Mouse (Mus musculus): ENCODE data around the gene Trim30d.
"Not testable (repeated sequence)": the region's sequence is repeated elsewhere in the genome, so short reads cannot be mapped to it uniquely, and the experiment has no call there.

Trim30d gene

DNA sequence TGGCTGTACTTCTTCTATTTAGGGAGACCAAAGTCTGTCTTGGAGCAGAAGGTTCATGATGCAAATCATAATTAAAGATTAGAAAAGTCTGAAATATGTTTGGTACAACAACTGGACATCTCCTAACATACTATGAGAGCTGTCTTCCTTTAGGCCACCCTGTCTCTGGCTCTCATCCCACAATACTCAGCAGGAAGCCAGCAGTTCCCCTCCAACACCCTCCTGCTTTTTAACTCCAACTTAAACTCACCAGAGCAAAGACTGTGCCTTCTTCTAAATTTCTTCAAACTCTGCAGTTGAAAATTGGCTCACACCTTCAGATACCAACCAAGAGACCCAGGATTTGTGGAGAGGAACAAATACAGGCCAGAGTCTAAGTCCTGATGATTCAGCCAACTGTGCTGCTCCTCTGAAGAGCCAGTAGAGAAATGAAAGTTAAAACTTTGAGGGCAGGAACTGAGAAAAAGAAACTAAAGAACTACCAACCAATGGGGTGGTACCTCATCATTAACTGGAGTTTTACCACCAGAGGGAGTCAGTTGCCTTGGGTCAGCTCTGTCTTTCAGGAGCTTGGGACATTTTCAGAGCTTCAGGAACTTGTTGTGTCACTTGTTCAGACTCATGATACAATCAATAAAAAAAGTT is at the start of gene Trim30d:
Gene Trim30d, minus strand, starts transcription at position 429 of the 645 bp plus-strand sequence.
- DNase-seq (ENCODE audit: inconsistent ontology term): peak; percentile 71

DNA sequence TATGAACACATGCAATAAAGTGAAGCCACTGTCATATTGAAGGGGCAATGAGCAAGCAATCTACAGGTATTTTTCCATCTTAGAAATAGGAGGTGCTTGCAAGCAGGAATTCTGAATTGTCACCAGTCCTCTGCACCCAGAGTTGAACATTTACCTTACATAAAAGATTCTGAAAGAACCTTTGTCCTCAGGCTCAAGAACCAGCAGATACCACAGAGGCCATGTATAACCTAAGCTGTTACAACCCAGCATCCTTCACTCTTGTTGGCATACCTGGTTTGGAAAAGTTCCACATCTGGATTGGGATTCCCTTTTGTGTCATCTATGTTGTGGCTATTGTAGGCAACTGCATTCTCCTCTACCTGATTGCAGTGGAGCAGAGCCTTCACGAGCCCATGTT is 45.1 kb upstream of the Trim30d start:
- DNase-seq (ENCODE audit: inconsistent ontology term): no peak

DNA sequence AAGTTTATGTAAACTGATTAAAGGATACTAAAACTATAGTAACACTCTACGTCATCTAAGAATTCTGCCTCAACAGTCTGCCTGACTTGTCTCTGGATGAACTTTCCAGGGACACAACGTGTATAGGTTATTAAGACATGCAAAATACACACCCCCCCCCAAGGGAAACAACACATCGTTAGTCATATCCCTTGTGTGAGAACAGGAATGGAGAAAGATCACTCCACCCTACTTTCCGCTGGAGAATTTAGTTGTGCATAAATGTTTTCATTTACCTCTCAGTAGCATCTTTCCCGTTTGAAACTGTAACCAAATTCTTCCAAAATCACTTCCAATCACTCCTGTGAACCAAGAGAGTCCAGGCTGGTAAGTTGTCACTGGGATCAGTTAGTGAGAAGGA is 42.2 kb upstream of the Trim30d start, which contains the start of gene Olfr651:
Gene Olfr651, plus strand, starts transcription at position 301 of the 400 bp plus-strand sequence.
- no peak for DNase-seq (ENCODE audit: inconsistent ontology term)

DNA sequence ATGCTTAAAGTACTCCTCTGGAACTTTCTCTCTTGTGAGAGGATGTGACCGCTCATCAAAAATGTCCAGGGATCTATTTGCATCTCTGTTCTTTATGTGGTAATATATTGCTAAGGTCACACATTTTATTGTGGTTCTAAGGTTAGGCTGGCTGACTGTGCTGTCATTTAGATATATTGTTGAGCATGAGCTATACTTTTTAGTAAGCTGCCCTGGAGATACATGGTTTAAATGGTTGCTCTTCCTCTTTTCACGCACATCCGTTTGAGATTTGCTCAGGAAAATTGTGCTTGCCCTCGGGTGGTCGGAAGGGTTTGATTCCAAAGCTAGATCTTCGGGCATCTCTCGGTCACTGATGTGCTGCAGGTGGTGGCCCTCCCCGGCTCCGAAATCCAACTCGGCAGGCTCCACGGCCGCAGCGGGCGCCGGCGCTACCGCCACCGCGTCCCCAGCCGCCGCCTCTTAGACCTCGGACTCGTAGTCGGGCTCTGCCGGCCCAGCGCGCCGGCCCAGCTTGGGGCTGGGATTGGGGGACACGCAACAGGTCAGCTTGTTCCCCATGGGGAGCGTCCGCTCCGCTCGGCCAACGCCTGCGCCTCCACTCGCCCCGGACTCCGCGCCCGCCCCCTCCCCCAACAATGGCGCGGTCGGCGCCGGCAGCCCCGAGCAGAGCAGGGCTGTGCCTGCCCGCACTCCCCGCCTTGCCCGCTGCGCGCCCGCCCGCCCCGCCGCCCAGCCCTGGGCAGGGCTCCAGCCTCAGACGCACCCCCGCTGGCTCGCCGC is 5.9 kb downstream of the Trim30d start:
- DNase-seq (ENCODE audit: inconsistent ontology term): peak; percentile 81

DNA sequence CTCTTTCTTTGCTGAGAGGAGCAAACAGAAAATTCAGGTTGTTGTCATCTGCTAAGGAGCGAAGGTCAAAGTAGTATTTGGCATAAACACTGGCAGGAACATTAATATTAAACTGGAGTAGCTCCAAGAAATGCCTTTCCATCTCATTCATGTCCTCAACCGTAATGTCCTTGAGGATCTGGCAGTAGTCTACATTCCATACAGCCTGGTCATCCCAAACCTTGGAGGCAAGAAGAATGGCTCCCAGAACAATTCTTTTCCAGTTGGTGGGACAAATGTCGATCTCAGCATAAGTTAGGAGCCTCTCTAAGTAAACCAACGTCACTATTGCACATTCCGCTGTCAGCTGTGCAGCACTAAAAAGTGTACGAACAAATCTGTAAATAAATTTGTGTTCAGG is 6.5 kb downstream of the Trim30d start:
- DNase-seq (ENCODE audit: inconsistent ontology term): not testable (repeated sequence)

DNA sequence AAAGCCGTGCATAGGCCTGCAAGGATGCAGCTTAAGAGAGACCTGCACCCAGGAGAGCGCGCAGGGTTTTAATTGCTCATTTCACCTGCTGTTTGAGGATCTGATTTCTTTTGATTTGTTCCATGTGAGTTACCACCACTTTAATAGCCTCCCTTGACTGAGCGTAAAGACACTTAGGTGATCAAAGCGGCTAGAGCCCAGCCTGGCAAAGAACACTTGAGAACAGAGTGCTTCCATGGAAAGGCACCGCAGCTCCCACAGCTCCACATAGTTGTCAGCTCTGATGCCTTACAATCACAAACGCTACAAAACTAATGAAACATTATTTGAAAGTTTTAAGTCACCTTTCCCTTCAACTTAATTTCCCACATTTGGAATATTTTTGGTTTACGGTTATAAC is 8.2 kb downstream of the Trim30d start:
- not testable (repeated sequence) for DNase-seq (ENCODE audit: inconsistent ontology term)

DNA sequence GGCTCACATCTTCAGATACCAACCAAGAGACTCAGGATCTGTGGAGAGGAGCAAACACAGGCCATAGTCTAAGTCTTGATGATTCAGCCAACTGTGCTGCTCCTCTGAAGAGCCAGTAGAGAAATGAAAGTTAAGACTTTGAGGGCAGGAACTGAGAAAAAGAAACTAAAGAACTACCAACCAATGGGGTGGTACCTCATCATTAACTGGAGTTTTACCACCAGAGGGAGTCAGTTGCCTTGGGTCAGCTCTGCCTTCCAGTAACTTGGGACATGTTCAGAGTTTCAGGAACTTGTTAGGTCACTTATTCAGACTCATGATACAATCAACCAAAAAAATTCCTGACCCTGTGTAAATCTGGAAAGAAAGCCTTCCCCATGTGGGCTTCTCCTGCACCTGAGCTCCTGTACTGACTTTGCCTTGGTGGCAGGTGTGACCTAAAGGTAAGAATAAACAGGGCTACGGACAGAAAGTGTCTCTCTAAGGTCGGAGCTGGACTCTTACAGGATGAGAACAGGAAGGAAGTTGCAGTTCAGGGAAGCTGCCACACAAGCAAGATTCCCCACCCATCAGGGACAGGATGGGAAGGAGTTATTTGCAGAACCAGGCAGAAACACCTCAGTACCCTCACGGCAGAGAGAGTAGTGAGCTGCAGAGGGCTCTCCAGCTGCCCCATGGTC is 42.4 kb downstream of the Trim30d start, which contains the start of gene Trim30a:
Gene Trim30a, minus strand, starts transcription at position 129 of the 680 bp plus-strand sequence.
- DNase-seq (ENCODE audit: inconsistent ontology term): peak; percentile 55

DNA sequence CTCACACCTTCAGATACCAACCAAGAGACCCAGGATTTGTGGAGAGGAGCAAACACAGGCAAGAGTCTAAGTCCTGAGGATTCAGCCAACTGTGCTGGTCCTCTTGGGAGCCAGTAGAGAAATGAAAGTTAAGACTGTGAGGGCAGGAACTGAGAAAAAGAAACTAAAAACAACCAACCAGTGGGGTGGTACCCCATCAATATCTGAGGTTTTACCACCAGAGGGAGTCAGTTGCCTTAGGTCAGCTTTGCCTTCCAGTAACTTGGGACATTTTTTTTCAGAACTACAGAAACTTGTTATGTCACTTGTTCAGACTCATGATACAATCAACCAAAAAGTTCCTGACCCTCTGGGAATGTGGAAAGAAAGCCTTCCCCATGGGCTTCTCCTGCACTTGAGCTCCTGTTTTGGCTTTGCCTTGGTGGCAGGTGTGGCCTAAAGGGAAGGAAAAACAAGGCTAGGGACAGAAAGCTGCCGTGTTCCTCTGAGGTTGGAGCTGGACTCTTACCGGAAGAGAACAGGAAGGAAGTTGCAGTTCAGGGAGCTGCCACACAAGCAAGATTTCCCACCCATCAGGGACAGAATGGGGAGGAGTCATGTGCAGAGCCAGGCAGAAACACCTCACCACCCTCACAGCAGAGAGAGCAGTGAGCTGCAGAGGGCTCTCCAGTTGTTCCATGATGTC is 61.5 kb downstream of the Trim30d start:
- peak; percentile 22 for DNase-seq (ENCODE audit: inconsistent ontology term)

All from Muller cell, postnatal 12 days (primary cell).